ENCODE assay signal across 12 mouse cellular contexts in genomic region chr8:48136804-48137650, GRCm38 (mm10). TPM values are rescaled to one million over a fixed set of nuclear protein-coding genes. Genes with fewer than 3 reads are reported as not detected.
A peak's percentile ranks its signal among the peaks of the same experiment; 100 is the strongest.
DNase-seq lines count a peak whose midpoint lies in the region; ATAC-seq and TF ChIP-seq lines count a peak whose summit lies in the region.
"Had no signal": no experiment of that assay in that cellular context is flagged by ENCODE, and none has a peak within 500 bp of the region (broad histone marks: within the 10 kb centered on the region; RNA-seq: fewer than 3 reads in every experiment).

No protein-coding gene starts in this region.

- peak; percentile 16 for DNase-seq in embryo, embryonic 11 days
- no peak for DNase-seq in embryo, embryonic 10 days (ENCODE audit: low spot score)
- peak; percentile 59 for DNase-seq in midbrain, embryonic 14.5 days
- DNase-seq in midbrain, embryonic 11.5 days (ENCODE audit: low spot score, missing footprints): no peak
- peak; percentile 51 for DNase-seq in hindbrain, postnatal 0 days (ENCODE audit: low spot score)
- no peak for DNase-seq in heart, adult 11 months
- no peak for DNase-seq in thymus, postnatal 14 days
- DNase-seq in heart, postnatal 25 days (ENCODE audit: low spot score): no peak
- DNase-seq: kidney, adult 11 months; liver had no signal

- peak; percentile 56; the same call in 1 of the 2 replicates for ATAC-seq in midbrain, embryonic 14.5 days (ENCODE audit: low FRiP score, low TSS enrichment)
- no peak for ATAC-seq in midbrain, embryonic 11.5 days (ENCODE audit: low FRiP score)
- peak; percentile 33; the same call in 1 of the 2 replicates for ATAC-seq in hindbrain, postnatal 0 days
- ATAC-seq: activated CD4-positive, CD25-positive, alpha-beta regulatory T cell, adult 4 months had no signal

- WGBS in midbrain, embryonic 14.5 days: 60% methylated on average over 30 of the region's 30 CpGs
- WGBS in midbrain, embryonic 11.5 days: 88% methylated on average over 30 of the region's 30 CpGs
- 52% methylated on average over 30 of the region's 30 CpGs for WGBS in hindbrain, postnatal 0 days

- no peak overlapping the region for H3K9ac ChIP-seq in midbrain, embryonic 14.5 days (replicated peaks; ENCODE audit: low read length)
- H3K9ac ChIP-seq in midbrain, embryonic 11.5 days (ENCODE audit: low read length): no peak overlapping the region
- H3K9ac ChIP-seq in hindbrain, postnatal 0 days (replicated peaks; ENCODE audit: low read length): no peak overlapping the region
- H3K9ac ChIP-seq: lung, embryonic 15.5 days had no signal

- no peaks in the 10 kb centered on the region for H3K36me3 ChIP-seq in midbrain, embryonic 14.5 days (ENCODE audit: control insufficient read depth, insufficient read depth, low read length)
- no peaks in the 10 kb centered on the region for H3K36me3 ChIP-seq in midbrain, embryonic 11.5 days (ENCODE audit: control insufficient read depth, insufficient read depth, low read length)
- H3K36me3 ChIP-seq in hindbrain, postnatal 0 days (ENCODE audit: insufficient read depth, low read length): no peaks in the 10 kb centered on the region

- peak overlapping the region; percentile 37 for H3K4me2 ChIP-seq in midbrain, embryonic 14.5 days (ENCODE audit: low read length)
- H3K4me2 ChIP-seq in midbrain, embryonic 11.5 days: no peak overlapping the region
- H3K4me2 ChIP-seq in hindbrain, postnatal 0 days (ENCODE audit: low read depth, low read length): peak overlapping the region; percentile 44
- H3K4me2 ChIP-seq: lung, embryonic 15.5 days had no signal

- TF ChIP-seq CTCF in hindbrain, postnatal 0 days (IDR thresholded peaks at IDR 0.05; ENCODE audit: low read depth): no peak

- H3K4me3 ChIP-seq in midbrain, embryonic 14.5 days (replicated peaks; ENCODE audit: low read depth, low read length): 0 out of 2 replicates have a peak overlapping the region, but pooled peaks have one; percentile 7
- no peak overlapping the region for H3K4me3 ChIP-seq in midbrain, embryonic 11.5 days (ENCODE audit: low read depth, low read length)
- H3K4me3 ChIP-seq in hindbrain, postnatal 0 days (ENCODE audit: low read length): peak overlapping the region; percentile 15
- H3K4me3 ChIP-seq: lung, embryonic 15.5 days had no signal

- H3K27ac ChIP-seq in midbrain, embryonic 14.5 days (replicated peaks; ENCODE audit: low read depth, low read length): peak overlapping the region; percentile 60
- H3K27ac ChIP-seq in midbrain, embryonic 11.5 days (ENCODE audit: low read depth, low read length): no peak overlapping the region
- H3K27ac ChIP-seq in hindbrain, postnatal 0 days: no peak overlapping the region
- H3K27ac ChIP-seq: lung, embryonic 15.5 days had no signal

- peaks cover 16% of the 10 kb centered on the region for H3K4me1 ChIP-seq in midbrain, embryonic 14.5 days (ENCODE audit: control insufficient read depth, insufficient read depth, low read length)
- H3K4me1 ChIP-seq in midbrain, embryonic 11.5 days (ENCODE audit: control insufficient read depth, insufficient read depth, low read length): no peaks in the 10 kb centered on the region
- H3K4me1 ChIP-seq in hindbrain, postnatal 0 days (ENCODE audit: insufficient read depth, low read length): peaks cover 8% of the 10 kb centered on the region; the same call in 1 of the 2 replicates
- H3K4me1 ChIP-seq: lung, embryonic 15.5 days had no signal

- H3K27me3 ChIP-seq in midbrain, embryonic 14.5 days (ENCODE audit: control insufficient read depth, insufficient read depth, low read length): no peaks in the 10 kb centered on the region
- no peaks in the 10 kb centered on the region for H3K27me3 ChIP-seq in midbrain, embryonic 11.5 days (ENCODE audit: control insufficient read depth, insufficient read depth, low read length)
- no peaks in the 10 kb centered on the region for H3K27me3 ChIP-seq in hindbrain, postnatal 0 days (ENCODE audit: insufficient read depth, low read length)
- H3K27me3 ChIP-seq: lung, embryonic 15.5 days had no signal

- intact Hi-C loops in heart, postnatal 25 days (cut with DNase I): no loop called here

- no peaks in the 10 kb centered on the region for H3K9me3 ChIP-seq in midbrain, embryonic 14.5 days (ENCODE audit: control insufficient read depth, low read length)
- H3K9me3 ChIP-seq in midbrain, embryonic 11.5 days (ENCODE audit: control insufficient read depth, low read length): no peaks in the 10 kb centered on the region
- no peaks in the 10 kb centered on the region for H3K9me3 ChIP-seq in hindbrain, postnatal 0 days (ENCODE audit: low read length)
- H3K9me3 ChIP-seq: lung, embryonic 15.5 days had no signal

RNA-seq across cellular contexts. Expression of gene Dctd, which starts 38.1 kb away (rescaled TPM):
- 10.4 and 11.4 TPM in 2 replicates for polyA plus RNA-seq in midbrain, embryonic 14.5 days (2014; fragmentation: Nextera tagmentation; extraction: Ambion mirVana)
- 21.2 and 26.5 TPM in 2 replicates for polyA plus RNA-seq in midbrain, embryonic 11.5 days (2014; fragmentation: Nextera tagmentation; extraction: Ambion mirVana)
- 18.4 and 20.1 TPM in 2 replicates for total RNA-seq in hindbrain, postnatal 0 days (2014; rRNA removed)
- 9.8 TPM in 2 replicates for polyA plus RNA-seq in hindbrain, postnatal 0 days (2015; fragmentation: Nextera tagmentation; extraction: Ambion mirVana)
- total RNA-seq in heart, postnatal 25 days (2021): 1 to 10 TPM; 1.7 to 1.8 TPM

Comparison
In these comparisons a context has a peak if more than half of its experiments do, and no peak if none do; other contexts are left out.
1. DNase-seq: peak in embryo, embryonic 11 days (single experiment), midbrain, embryonic 14.5 days (single experiment) and hindbrain, postnatal 0 days (single experiment); none in embryo, embryonic 10 days (single experiment), midbrain, embryonic 11.5 days (single experiment), heart, adult 11 months (single experiment), thymus, postnatal 14 days (single experiment) and heart, postnatal 25 days (single experiment).